Mouse (Mus musculus): ENCODE data around the gene Naa30. TPM values are rescaled to one million over a fixed set of nuclear protein-coding genes. Genes with fewer than 3 reads are reported as not detected.
A peak's percentile ranks its signal among the peaks of the same experiment; 100 is the strongest.

The Naa30 gene
- polyA plus RNA-seq, 1 experiment from 2014 or later, result 20.8 TPM

DNA sequence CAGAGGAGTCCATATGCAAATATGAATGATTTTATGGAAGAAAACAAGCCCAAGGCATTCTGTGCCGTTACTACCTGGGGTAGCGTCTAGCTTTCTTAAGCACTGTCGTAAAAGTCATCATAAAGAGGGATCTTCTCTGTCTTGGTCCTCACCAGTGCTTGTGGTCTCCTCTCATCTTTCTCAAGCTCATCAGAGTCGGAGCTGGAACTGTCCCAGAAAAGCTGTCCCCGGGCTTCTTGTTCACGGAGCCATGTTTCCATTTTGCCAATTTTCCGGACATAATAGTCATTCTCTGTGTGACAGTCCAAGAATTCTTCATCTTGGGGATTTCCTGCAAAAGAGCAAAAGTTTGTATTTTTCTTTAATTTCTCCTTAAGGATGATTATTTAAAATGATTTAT is 54.4 kb downstream of the Naa30 start:
- ChIA-PET POLR2A (no interaction called here), CTCF (no interaction called here)
- in situ Hi-C loops (cut with MboI; ENCODE audit: low pct_unique_long_range_greater_than_20kb), result no loop called here
- ATAC-seq, result no peak
- no peak for TF ChIP-seq CTCF (IDR thresholded peaks at IDR 0.05)
- DNase-seq (ENCODE audit: low read depth, low spot score), result no peak
- no peaks in the 10 kb centered on the region for H3K27me3 ChIP-seq

DNA sequence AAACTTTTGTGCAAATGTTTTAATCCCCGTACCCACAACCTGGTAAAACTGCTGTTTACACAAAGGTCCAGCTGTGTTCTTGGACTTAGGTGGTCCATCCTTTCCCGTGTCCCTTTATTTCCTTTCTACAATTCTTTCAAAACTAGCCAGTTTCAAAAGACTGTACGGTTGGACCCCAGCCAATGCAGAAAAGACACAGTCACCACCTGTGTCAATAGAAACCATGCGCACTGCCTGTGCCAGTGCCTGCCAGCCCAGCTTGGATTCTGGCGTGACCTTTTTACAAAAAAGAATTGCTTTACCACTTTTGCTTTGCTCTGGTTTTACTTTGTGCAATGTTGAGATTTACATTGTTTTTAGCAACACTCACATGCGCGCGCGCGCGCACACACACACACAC is 55.0 kb downstream of the Naa30 start:
- in situ Hi-C loops (cut with MboI; ENCODE audit: low pct_unique_long_range_greater_than_20kb), result no loop called here
- ChIA-PET CTCF (no interaction called here), POLR2A (no interaction called here)
- no peak for ATAC-seq
- TF ChIP-seq CTCF (IDR thresholded peaks at IDR 0.05), result no peak
- no peak for DNase-seq (ENCODE audit: low read depth, low spot score)
- H3K27me3 ChIP-seq, result no peaks in the 10 kb centered on the region

DNA sequence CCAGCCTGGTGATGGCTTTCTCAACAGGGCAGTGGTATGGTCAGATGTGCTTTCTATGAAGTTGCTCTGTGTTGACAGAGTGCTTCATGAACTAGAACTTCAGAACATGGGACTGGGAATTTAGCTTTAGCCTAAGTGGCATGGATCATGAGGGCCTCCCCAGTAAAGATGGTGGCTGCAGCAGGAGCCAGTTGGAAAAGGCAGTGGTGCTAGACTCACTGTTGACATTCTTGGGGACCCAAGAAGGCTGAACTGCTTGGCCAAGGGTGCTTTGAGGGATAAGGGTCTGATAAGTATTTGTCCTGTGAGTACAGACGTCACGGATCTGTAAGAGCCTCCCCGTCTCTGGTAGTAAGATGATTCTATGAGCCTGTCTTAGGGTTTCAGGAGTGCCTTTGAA is 59.8 kb downstream of the Naa30 start:
- in situ Hi-C loops (cut with MboI; ENCODE audit: low pct_unique_long_range_greater_than_20kb), result no loop called here
- no peak for TF ChIP-seq CTCF (IDR thresholded peaks at IDR 0.05)
- POLR2A ChIA-PET, result no interaction called here
- CTCF ChIA-PET, result interaction anchor here (2.0 kb wide), 1 partner anchor 310 kb away, joined by 7 read pairs; no protein-coding TSS in a partner anchor
- DNase-seq (ENCODE audit: low read depth, low spot score), result no peak
- H3K27me3 ChIP-seq, result no peaks in the 10 kb centered on the region
- no peak for ATAC-seq

DNA sequence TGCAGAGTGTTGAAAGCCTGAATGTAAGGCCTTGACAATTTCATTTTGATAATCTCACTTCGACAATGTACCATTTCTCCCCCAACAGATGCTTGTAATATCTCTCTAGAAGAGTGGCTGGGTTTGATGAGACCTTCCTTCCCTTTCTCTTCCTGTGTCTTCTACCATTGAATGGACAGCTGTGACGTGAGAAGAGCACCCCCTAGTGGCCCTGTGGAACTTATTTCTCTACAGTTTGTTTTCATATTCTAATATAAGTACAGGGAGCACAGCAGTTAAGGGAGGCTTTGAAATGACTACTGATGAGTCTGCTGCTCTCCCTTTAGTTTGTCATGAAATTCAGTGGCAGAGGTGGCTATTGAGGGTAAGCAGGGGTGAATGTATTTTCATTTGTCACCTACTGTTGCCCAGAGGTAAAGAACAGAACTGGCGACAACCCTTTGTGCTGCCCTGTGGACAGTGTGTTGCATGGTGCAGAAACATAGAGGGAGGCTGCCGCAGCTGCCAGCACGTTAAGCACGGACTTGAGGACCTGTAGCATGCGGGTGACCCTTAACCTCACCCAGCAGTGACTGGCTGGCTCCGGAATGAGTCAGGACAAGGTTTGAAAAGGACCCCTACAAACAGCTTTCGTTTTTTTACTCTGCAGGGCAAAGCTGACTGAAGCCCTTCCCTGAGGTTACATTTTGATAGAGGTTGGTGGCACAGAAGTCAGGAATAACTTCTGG is 62.9 kb downstream of the Naa30 start:
- peak; percentile 32 for ATAC-seq
- ChIA-PET CTCF (interaction anchor here (0.5 to 1.3 kb wide), 5 partner anchors 14 to 113 kb away, joined by 3 read pairs; no protein-coding TSS in a partner anchor), POLR2A (no interaction called here)
- peak; percentile 53 for TF ChIP-seq CTCF (IDR thresholded peaks at IDR 0.05)
- DNase-seq (ENCODE audit: low read depth, low spot score), result no peak
- in situ Hi-C loops (cut with MboI; ENCODE audit: low pct_unique_long_range_greater_than_20kb), result loop anchor here (5.0 kb wide), 2 partner anchors 112 to 497 kb away; no protein-coding TSS in a partner anchor
- H3K27me3 ChIP-seq, result no peaks in the 10 kb centered on the region

DNA sequence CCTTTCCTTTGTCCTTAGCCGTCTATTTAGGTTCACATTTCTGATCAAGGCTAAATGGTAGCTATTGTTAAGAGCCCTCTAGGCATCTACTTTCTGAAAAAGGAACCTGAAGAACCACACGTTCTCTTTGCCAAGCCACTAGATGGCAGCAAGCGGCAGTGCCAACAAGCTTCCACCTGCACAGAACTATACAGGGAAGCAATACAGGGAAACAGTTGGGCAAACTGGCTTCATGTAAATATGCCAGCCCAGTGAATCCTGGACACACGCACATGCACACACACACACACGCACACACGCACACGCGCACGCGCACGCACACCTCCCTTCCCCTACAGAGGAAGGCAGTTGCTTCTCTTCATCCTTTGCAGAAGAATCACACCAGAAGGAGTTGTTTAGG is 66.2 kb downstream of the Naa30 start:
- ATAC-seq (peak; percentile 72), DNase-seq (ENCODE audit: low read depth, low spot score) (no peak)
- no peaks in the 10 kb centered on the region for H3K27me3 ChIP-seq
- POLR2A ChIA-PET, result interaction anchor here (0.6 to 1.1 kb wide), 3 partner anchors 9 to 337 kb away, joined by 3 read pairs; no protein-coding TSS in a partner anchor
- in situ Hi-C loops (cut with MboI; ENCODE audit: low pct_unique_long_range_greater_than_20kb), result loop anchor here (5.0 kb wide), 2 partner anchors 109 to 494 kb away; no protein-coding TSS in a partner anchor
- peak; percentile 90 for TF ChIP-seq CTCF (IDR thresholded peaks at IDR 0.05)
- CTCF ChIA-PET, result interaction anchor here (0.6 to 3.3 kb wide), 12 partner anchors 9 to 303 kb away, joined by 3 to 29 read pairs (median 3); no protein-coding TSS in a partner anchor

Other genes starting within 250 kb of the Naa30 start
- gene Ap5m1, start 106.1 kb upstream of the Naa30 start, polyA plus RNA-seq (2021), result 17.2 TPM
- gene Exoc5, start 105.6 kb upstream of the Naa30 start, polyA plus RNA-seq (2021), result 38.4 TPM
- 92.5 TPM for gene ccdc198, start 73.2 kb downstream of the Naa30 start, polyA plus RNA-seq (2021)